Mouse (Mus musculus): ENCODE measurements around the gene Srsf12.

Gene Srsf12

DNA sequence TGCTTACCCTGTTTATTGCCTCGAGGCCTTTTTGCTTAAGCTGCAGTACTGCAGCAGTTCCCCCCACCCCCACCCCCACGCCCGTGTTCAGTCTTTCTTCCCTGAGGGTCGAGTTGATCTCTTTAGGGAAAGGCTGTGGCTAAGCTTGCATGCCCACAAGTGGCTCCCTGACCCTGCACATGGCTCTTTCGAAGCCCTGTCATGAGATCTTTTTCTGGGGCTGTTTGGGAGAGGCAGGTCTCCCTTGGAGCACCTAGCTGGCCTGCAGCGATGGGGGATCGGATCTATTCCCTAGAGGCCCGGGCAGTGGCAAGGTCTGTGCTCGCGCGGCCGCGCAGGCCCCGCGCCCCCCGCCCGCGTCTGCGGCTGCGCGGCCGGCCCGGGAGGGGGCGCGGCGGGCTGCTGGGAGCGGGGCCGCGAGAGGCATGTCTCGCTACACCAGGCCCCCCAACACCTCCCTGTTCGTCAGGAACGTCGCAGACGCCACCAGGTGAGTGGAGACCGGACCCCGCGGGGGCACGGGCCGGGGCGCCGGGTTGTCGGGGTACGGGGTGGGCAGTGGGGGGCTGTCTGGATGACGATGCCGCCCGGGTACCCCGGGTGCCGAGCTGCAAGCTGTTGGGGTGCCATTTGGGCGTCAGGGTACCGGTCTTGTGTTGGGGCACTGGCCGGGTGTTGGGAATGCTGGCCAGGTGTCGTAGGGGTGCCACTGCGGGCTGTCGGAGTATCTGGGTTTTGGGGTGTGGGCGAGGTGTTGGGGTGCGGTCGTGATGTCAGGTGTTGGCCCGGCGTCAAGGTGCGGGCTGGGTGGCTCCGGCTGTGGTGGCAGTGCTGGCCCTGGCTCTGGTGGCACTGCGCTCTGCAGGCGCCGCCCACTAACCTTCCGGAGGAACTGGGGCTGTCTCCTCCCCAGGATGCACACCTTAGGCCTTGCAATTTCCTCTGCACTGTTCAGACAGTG, at the start of gene Srsf12:
TSS of gene Srsf12 (plus strand) at position 111 of the 961 bp plus-strand sequence.
- peak; percentile 59 for DNase-seq

GRCm38 (mm10) chr4:33183477-33183876, 25.3 kb upstream of the Srsf12 start:
- no peak for DNase-seq

DNA sequence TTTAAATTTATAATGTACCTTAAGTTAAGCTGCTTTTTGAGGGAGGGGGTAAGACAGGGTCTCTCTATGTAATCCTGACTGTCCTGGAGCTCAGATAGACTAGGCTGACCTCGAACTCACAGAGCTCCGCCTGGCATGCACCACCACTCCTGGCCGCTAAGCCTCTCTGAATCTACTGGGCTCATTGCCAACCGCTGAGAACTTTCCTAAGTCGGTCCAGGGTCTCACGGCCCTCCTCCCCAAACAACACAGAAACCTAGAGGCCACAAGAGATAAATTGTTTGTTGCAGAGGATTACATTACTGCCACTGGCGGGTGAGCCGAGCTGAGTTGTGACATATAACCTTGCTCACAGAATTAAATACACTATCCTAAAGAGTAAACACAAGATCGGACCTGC, 20.6 kb upstream of the Srsf12 start:
- no peak for DNase-seq

DNA sequence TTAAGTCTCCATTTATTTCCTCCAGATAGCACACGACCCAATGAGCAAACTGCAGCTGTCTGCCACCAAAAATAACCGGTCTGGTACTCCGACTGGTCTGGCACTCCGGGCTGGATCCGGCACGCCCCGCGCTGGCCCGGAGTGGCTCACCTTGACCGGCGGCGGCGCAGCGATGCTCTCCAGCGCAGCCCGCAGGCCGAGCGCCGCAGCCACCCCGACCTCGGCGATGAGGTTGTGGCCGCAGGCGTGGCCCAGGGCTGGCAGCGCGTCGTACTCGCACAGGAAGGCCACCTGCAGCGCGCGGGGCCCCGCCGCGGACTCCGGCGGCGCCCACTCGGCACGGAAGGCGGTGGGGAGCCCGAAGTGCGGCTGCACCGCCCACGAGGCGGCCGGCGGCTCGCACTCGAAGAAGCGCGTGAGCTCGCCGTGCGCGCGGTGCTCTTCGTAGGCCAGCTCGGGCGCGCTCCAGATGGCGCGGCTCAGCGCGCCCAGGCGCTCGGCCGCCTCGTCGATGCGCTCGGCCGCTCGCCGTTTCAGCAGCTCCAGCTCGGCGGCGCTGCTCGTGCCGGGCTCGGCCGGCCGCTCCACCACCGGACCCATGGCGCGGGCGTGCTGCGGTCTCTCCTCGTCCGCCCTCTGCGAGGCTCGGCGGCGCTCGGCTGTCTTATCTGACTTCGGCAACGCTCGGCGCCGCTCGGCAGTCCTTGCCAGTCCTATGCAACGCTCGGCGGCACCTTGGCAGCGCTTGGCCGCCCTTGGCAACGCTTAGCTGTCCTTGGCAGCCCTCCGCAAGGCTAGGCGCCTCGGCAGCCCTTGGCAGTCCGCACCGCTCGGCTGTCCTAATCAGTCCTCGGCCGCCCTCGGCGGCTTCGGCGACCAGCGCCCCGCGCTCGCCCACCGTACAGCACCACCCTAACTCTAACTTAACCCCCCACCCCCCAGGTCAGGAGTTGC, 19.7 kb upstream of the Srsf12 start:
- peak; percentile 49 for DNase-seq

- DNase-seq, result no peak
Observed at GRCm38 (mm10) chr4:33189735-33190036, 19.1 kb upstream of the Srsf12 start, which contains the start of gene Pm20d2. TSS of gene Pm20d2 (minus strand) at chr4:33189737.

DNA sequence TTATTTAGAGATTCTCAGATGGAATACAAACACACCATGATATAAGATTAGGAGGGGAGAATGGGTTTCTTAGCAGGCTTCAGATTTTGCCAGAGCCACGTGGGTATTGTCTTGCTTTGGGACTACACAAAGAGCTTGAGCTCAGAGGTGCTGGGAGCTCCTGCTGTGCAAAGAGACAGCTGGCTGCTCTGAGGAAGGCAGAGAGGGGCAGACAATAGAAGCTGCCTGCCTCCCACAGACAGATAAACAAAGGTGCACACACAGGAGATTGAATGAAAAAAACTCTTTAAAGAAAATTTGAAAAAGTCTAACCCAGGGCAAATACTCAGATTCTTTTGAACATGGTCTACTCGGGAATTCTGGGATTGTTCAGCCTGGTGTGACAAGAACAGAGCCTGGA, 10.7 kb upstream of the Srsf12 start:
- no peak for DNase-seq

DNA sequence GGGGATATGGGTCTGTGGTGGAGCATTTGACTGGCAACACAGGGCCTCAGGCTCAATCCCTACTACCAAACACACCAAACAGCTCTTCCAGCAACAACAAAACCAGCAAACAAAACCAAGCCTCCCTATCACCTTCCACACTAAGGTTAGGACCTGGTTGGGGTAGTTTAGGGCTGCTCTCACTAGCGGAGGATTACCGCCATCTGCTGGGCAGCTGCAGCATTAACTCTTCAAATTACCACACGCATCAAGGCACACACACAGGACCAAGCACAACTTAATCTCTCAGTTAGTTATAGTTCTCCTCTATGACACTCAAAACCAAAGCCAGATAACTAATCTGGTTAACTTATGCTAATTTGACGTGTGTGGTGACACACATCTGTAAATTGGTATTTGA, 4.1 kb upstream of the Srsf12 start:
- peak; percentile 54 for DNase-seq

GRCm38 (mm10) chr4:33207551-33207950, 1.2 kb upstream of the Srsf12 start:
- no peak for DNase-seq

GRCm38 (mm10) chr4:33221847-33222246, 13.1 kb downstream of the Srsf12 start:
- DNase-seq, result no peak

GRCm38 (mm10) chr4:33224003-33224675, 15.3 kb downstream of the Srsf12 start:
- no peak for DNase-seq

GRCm38 (mm10) chr4:33227164-33227563, 18.4 kb downstream of the Srsf12 start:
- no peak for DNase-seq

- DNase-seq, result no peak
Observed at GRCm38 (mm10) chr4:33229639-33230038, 20.8 kb downstream of the Srsf12 start.

DNA sequence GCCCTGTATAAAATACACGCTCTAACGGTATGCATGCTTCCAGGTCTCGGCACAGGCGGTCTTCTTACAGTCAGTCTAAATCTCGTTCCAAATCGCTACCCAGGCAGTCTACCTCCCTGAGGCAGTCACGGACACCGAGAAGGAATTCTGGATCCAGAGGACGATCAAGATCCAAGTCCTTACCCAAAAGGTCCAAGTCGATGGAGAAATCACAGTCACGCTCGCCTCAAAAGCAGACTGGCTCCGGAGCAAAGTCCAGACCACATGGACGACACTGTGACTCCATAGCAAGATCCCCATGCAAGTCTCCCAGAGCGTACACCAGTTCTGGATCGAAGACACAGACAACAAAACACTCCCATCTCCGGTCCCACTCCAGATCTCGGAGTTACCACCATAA, 22.1 kb downstream of the Srsf12 start:
- no peak for DNase-seq

DNA sequence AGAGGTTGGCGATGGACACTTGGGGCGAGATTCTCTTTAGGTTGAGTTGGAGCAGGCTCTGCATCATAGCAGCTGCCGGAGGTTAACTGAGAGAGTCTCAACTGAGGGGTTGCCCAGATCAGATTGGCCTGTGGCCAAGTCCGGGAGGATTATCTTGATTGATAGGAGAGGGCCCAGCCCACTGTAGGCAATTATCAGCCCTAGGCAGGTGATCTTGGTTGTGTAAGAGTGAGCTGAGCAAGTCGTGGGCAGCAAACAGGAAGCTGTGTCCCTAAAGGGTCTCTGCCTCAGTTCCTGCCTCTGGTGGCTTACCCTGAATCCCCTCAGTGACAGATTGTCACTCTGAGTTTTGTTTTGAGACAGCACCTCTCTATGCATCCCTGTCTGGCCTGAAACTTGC, 33.7 kb downstream of the Srsf12 start:
- no peak for DNase-seq

DNA sequence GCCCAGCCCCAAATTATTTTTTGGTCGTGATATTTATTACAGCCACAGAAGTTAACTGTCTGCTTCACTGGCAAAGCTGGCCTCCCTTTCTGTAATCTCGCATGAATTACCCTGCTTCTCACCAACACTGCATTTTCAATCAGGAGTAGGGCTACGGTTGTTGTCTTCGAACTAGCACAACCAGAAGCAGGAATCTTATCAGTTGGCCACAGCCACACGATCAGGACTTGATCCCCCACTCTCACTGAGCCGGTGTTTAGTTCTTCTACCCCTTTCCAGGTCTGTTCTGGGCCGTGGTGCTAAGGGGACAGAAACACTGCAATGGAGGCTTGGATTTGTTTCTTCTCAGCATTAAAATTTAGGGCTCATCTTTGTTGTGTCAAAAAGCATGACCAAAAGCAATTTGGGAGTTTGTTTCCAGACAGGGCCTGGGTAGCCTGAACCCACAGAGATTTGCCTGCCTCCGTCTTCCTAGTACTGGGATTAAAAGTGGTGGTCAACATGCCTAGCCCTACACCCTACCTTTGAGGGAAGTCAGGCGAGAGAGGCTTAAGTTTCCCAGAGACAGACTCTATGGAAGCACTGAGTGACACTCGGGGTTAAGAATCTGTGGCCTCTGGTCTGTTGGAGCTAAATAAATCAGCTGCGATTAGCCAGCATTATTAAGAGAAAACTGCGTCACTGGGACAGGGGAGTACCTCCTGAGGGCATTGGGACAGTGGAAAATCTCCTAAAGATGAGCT, 34.4 kb downstream of the Srsf12 start:
- no peak for DNase-seq

DNA sequence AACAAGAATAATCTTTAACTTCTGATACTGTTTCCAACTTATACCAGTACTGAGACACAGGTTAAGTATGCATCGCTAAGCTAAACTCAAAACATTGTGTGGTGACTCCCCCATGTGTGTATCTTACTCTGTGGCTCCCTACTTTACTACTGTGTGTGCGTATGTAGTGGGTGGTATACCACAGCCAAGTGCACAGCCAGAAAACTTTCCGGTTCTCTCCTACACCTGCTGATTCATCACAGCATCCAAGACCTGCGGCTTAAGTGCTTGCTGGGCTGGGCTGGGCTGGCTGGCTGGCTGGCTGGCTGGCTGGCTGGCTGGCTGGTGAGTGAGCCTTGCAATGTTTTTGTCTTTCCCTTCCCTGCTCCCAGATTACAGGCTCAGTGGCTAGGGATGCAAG, 35.1 kb downstream of the Srsf12 start:
- no peak for DNase-seq

DNA sequence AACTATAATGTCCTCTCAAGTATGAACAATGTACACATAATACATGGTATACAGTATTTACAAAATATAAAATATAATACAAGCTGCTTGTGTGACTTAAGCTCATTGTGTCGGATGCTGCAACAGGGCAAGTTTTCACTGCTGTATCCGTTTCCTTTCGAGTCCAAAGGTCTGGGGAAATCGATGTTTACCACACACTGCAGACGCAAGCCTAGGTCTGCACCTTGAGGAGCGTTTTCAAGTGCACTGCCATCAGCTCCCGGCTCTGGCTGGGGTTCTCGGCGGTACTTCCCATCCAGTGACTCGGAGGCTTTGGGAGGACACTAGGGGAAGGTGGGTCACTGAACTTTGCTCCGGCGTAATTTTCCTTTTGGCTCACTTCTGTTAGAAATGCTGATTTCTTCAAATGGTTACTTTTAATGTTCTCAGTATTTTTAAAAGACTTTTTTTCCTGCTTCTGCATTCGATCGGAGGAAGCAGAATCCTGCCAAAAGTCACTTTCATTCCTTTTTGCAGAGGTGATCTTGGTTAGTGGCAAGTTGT, 37.1 kb downstream of the Srsf12 start:
- no peak for DNase-seq

DNA sequence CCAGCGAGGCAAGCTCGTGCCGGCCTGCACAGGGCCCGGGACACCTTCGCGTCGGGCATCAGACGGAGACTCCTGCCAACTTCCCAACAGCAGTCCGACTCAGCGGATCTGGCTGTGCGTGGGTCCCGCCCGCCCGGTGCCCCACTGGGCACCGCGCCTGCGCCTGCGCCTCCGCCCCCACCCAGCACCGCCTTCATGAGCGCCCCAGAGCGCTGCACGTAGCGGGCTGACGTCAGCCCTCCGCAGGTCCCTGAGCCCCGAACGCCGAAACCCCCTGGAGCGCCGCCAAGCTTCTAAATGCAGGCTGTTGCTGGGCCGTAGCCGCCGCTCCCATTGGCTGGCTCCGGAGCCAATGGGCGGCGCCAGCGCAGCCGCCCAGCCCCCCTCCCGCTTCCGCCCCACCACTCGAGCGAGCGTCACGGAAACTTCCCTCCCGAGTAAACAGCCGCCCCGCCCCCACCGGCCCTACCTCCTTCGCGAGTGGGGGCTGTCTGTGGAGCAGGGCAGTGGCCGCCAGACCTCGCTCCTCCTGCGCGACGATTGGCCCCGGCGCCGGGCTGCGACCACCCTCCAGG, 38.8 kb downstream of the Srsf12 start:
- peak; percentile 97 for DNase-seq

GRCm38 (mm10) chr4:33248062-33248889, 39.5 kb downstream of the Srsf12 start:
- peak; percentile 99 for DNase-seq

GRCm38 (mm10) chr4:33248915-33249314, 40.1 kb downstream of the Srsf12 start:
- no peak for DNase-seq

Data from thymus, postnatal 25 days (tissue).